Comparison of ENCODE assay signal across 8 mouse cellular contexts in genomic region chr10:86971680-86972502, GRCm38 (mm10). TPM values are rescaled to one million over a fixed set of nuclear protein-coding genes. Genes with fewer than 3 reads are reported as not detected.
DNase-seq lines count a peak whose midpoint lies in the region; ATAC-seq and TF ChIP-seq lines count a peak whose summit lies in the region.

No protein-coding gene starts in this region.

- H3K4me3 ChIP-seq in bone marrow macrophage, adult 2 months (ENCODE audit: insufficient read depth, low read length) = peak overlapping the region; percentile 11; the same call in 1 of the 2 replicates
- peak overlapping the region; percentile 22; the same call in 1 of the 2 replicates for H3K4me3 ChIP-seq in embryonic facial prominence, embryonic 14.5 days (ENCODE audit: low read depth, low read length)
- peak overlapping the region; percentile 29 for H3K4me3 ChIP-seq in neural tube, embryonic 15.5 days (replicated peaks)

- H3K36me3 ChIP-seq in embryonic facial prominence, embryonic 14.5 days (ENCODE audit: control insufficient read depth, insufficient read depth, low read length) = no peaks in the 10 kb centered on the region
- H3K36me3 ChIP-seq in neural tube, embryonic 15.5 days = no peaks in the 10 kb centered on the region

- 24% methylated on average over 13 of the region's 13 CpGs for WGBS in embryonic facial prominence, embryonic 14.5 days
- 21% methylated on average over 13 of the region's 13 CpGs for WGBS in neural tube, embryonic 15.5 days

- H3K4me2 ChIP-seq in embryonic facial prominence, embryonic 14.5 days (ENCODE audit: low read depth, low read length) = peak overlapping the region; percentile 45
- peak overlapping the region; percentile 54 for H3K4me2 ChIP-seq in neural tube, embryonic 15.5 days

- H3K9ac ChIP-seq in embryonic facial prominence, embryonic 14.5 days (ENCODE audit: low read depth, low read length) = no peak overlapping the region
- H3K9ac ChIP-seq in neural tube, embryonic 15.5 days (replicated peaks) = 0 out of 2 replicates have a peak overlapping the region, but pooled peaks have one; percentile 28

- intact Hi-C loops in heart, postnatal 10 days (cut with DNase I) = loop anchor here (1.0 kb wide), 1 partner anchor 48 kb away; no protein-coding TSS in a partner anchor

- ATAC-seq in embryonic facial prominence, embryonic 14.5 days (ENCODE audit: low read depth) = peak; percentile 78
- ATAC-seq in neural tube, embryonic 15.5 days (ENCODE audit: low FRiP score) = peak; percentile 85

- no peaks in the 10 kb centered on the region for H3K4me1 ChIP-seq in bone marrow macrophage, adult 2 months (ENCODE audit: control insufficient read depth, insufficient read depth, low read length)
- no peaks in the 10 kb centered on the region for H3K4me1 ChIP-seq in embryonic facial prominence, embryonic 14.5 days (ENCODE audit: control insufficient read depth, insufficient read depth, low read length)
- peaks cover 11% of the 10 kb centered on the region for H3K4me1 ChIP-seq in neural tube, embryonic 15.5 days

- H3K27me3 ChIP-seq in embryonic facial prominence, embryonic 14.5 days (replicated peaks; ENCODE audit: control insufficient read depth, insufficient read depth, low read length) = no peaks in the 10 kb centered on the region
- H3K27me3 ChIP-seq in neural tube, embryonic 15.5 days (replicated peaks) = no peaks in the 10 kb centered on the region

- H3K9me3 ChIP-seq in embryonic facial prominence, embryonic 14.5 days (ENCODE audit: control insufficient read depth, low read length) = no peaks in the 10 kb centered on the region
- H3K9me3 ChIP-seq in neural tube, embryonic 15.5 days (replicated peaks) = no peaks in the 10 kb centered on the region

- no peak for TF ChIP-seq POLR2A in bone marrow macrophage, adult 2 months (IDR thresholded peaks at IDR 0.05; ENCODE audit: borderline replicate concordance, low read depth, low read length)

- peak; percentile 80 for TF ChIP-seq CTCF in bone marrow macrophage, adult 2 months (IDR thresholded peaks at IDR 0.05; ENCODE audit: low read depth, low read length)

- DNase-seq in B cell, adult 2 months = peak; percentile 60 to 62
- DNase-seq in embryonic facial prominence, embryonic 14.5 days (ENCODE audit: low spot score) = peak; percentile 82
- DNase-seq in heart, postnatal 10 days = peak; percentile 61 to 79
- peak; percentile 69 to 75 for DNase-seq in kidney, postnatal 4 days
- DNase-seq in lung, adult 18-20 months = peak; percentile 10 to 61
- DNase-seq in thymus, postnatal 14 days = peak; percentile 45

- no peak overlapping the region for H3K27ac ChIP-seq in bone marrow macrophage, adult 2 months (ENCODE audit: insufficient read depth, low read depth, low read length)
- H3K27ac ChIP-seq in embryonic facial prominence, embryonic 14.5 days (replicated peaks; ENCODE audit: low read depth, low read length) = no peak overlapping the region
- no peak overlapping the region for H3K27ac ChIP-seq in neural tube, embryonic 15.5 days (replicated peaks)

RNA-seq across cellular contexts. Expression of gene Stab2, which starts 35.9 kb away (rescaled TPM):
- 0.31 and 0.63 TPM in 2 replicates for polyA plus RNA-seq in bone marrow macrophage, adult 2 months (2012; ENCODE audit: insufficient read depth, insufficient read length, missing spikeins)
- polyA plus RNA-seq in embryonic facial prominence, embryonic 14.5 days (2014; fragmentation: Nextera tagmentation; extraction: Ambion mirVana) = 0.31 and 0.33 TPM in 2 replicates
- total RNA-seq in heart, postnatal 10 days (2021) = under 1 TPM; 0.22 to 0.41 TPM
- polyA plus RNA-seq in neural tube, embryonic 15.5 days (2015; fragmentation: Nextera tagmentation; extraction: Ambion mirVana) = 0.09 and 0.33 TPM in 2 replicates
